Mouse (Mus musculus) bone marrow, adult 2 months (tissue): ENCODE measurements at regions not wholly inside any gene's neighbourhood (a gene's known extent, or its start where the extent isn't known, plus 50 kb on each side); places are given as distances from the start of the nearest gene placed in this dataset.

Experiments used
- H3K27ac ChIP-seq: fragments of 200-500 bp; 2 replicates; pipeline ENCODE4 v1.5.1; 2012; ENCODE audit warnings: low read depth, mild to moderate bottlenecking, control low read depth, inconsistent platforms, low read length; ENCODE audit not compliant: control insufficient read depth, poor library complexity, insufficient read depth
- H3K4me1 ChIP-seq: fragments of 200-500 bp; 2 replicates; pipeline ENCODE4 v1.6.1; 2011; ENCODE audit warnings: low read length; ENCODE audit not compliant: control insufficient read depth, insufficient read depth
- H3K4me3 ChIP-seq: fragments of 200-500 bp; replicated peaks from 2 replicates; pipeline ENCODE3; 2011; ENCODE audit warnings: mild to moderate bottlenecking, low read depth, low read length, control low read depth; ENCODE audit not compliant: control insufficient read depth
- CTCF ChIP-seq: fragments of 200-500 bp; IDR thresholded peaks from 2 replicates; pipeline ENCODE4 v1.5.1; 2011; ENCODE audit warnings: low read length, control low read depth; ENCODE audit not compliant: control insufficient read depth, insufficient read depth
- POLR2A ChIP-seq: fragments of 200-500 bp; IDR thresholded peaks from 2 replicates; pipeline ENCODE4 v1.6.1; 2011; ENCODE audit warnings: low read depth, mild to moderate bottlenecking, control low read depth, low read length, borderline replicate concordance; ENCODE audit not compliant: control insufficient read depth
- WGBS: fragments of 180-500 bp; shearing (Covaris S2); methylation state at CpG from one replicate; pipeline ENCODE4 v1.1.7; 2018; 5-methylcytosine and 5-hydroxymethylcytosine counted together

GRCm38 (mm10) chr6:147816861-147817260 lies 230.2 kb upstream of the Far2 start:
- TF ChIP-seq POLR2A, result no peak
- TF ChIP-seq CTCF, result no peak
- Histone ChIP-seq H3K27ac (no peak overlapping the region), H3K4me3 (no peak overlapping the region), H3K4me1 (no peaks in the 10 kb centered on the region)
- WGBS, result 84% methylated on average over 7 of the region's 7 CpGs

- Histone ChIP-seq H3K4me1 (no peaks in the 10 kb centered on the region), H3K27ac (no peak overlapping the region), H3K4me3 (no peak overlapping the region)
- TF ChIP-seq CTCF (no peak), POLR2A (no peak)
Measured at GRCm38 (mm10) chr6:147817262-147817661, 229.8 kb upstream of the Far2 start.

GRCm38 (mm10) chr6:147822215-147822614 lies 224.8 kb upstream of the Far2 start:
- Histone ChIP-seq H3K4me3 (no peak overlapping the region), H3K4me1 (no peaks in the 10 kb centered on the region), H3K27ac (no peak overlapping the region)
- WGBS, result 14% methylated on average over 4 of the region's 4 CpGs
- no peak for TF ChIP-seq POLR2A
- TF ChIP-seq CTCF, result no peak

- TF ChIP-seq POLR2A (no peak), CTCF (no peak)
- Histone ChIP-seq H3K4me1 (no peaks in the 10 kb centered on the region), H3K27ac (no peak overlapping the region), H3K4me3 (no peak overlapping the region)
- WGBS, result 46% methylated on average over 3 of the region's 3 CpGs
Measured at GRCm38 (mm10) chr6:147832521-147832920, 214.5 kb upstream of the Far2 start.

GRCm38 (mm10) chr6:147833501-147833900 lies 213.6 kb upstream of the Far2 start:
- Histone ChIP-seq H3K4me3 (no peak overlapping the region), H3K27ac (no peak overlapping the region), H3K4me1 (no peaks in the 10 kb centered on the region)
- TF ChIP-seq CTCF (no peak), POLR2A (no peak)
- WGBS, result 69% methylated on average over 3 of the region's 3 CpGs

GRCm38 (mm10) chr6:147838846-147839245 lies 208.2 kb upstream of the Far2 start:
- Histone ChIP-seq H3K4me3 (no peak overlapping the region), H3K4me1 (no peaks in the 10 kb centered on the region), H3K27ac (no peak overlapping the region)
- WGBS, result 80% methylated on average over 5 of the region's 5 CpGs
- TF ChIP-seq CTCF (no peak), POLR2A (no peak)

- no peak overlapping the region for H3K4me3 ChIP-seq
- H3K27ac ChIP-seq, result no peak overlapping the region
- H3K4me1 ChIP-seq, result no peaks in the 10 kb centered on the region
- WGBS, result 82% methylated on average over 2 of the region's 2 CpGs
- no peak for TF ChIP-seq CTCF
- no peak for TF ChIP-seq POLR2A
Measured at GRCm38 (mm10) chr6:147849988-147850387, 197.1 kb upstream of the Far2 start.

- Histone ChIP-seq H3K4me3 (no peak overlapping the region), H3K4me1 (no peaks in the 10 kb centered on the region), H3K27ac (no peak overlapping the region)
- no peak for TF ChIP-seq CTCF
- TF ChIP-seq POLR2A, result no peak
- WGBS, result 53% methylated on average over 2 of the region's 2 CpGs
Measured at GRCm38 (mm10) chr6:147861116-147861515, 185.9 kb upstream of the Far2 start.

- TF ChIP-seq CTCF (no peak), POLR2A (no peak)
- 73% methylated on average over 3 of the region's 3 CpGs for WGBS
- Histone ChIP-seq H3K4me1 (no peaks in the 10 kb centered on the region), H3K4me3 (no peak overlapping the region), H3K27ac (no peak overlapping the region)
Measured at GRCm38 (mm10) chr6:147871033-147871432, 176.0 kb upstream of the Far2 start.
